Mouse (Mus musculus) cerebellum, postnatal 4 days (tissue): ENCODE data around the gene Dnph1.

Experiments used
- DNase-seq, 2 experiments: peaks; one replicate each; pipeline ENCODE4 v3.0.0; 2022; ENCODE audit warnings: low spot score in 2 of 2, mixed read lengths in 1 of 2

Gene Dnph1

DNA sequence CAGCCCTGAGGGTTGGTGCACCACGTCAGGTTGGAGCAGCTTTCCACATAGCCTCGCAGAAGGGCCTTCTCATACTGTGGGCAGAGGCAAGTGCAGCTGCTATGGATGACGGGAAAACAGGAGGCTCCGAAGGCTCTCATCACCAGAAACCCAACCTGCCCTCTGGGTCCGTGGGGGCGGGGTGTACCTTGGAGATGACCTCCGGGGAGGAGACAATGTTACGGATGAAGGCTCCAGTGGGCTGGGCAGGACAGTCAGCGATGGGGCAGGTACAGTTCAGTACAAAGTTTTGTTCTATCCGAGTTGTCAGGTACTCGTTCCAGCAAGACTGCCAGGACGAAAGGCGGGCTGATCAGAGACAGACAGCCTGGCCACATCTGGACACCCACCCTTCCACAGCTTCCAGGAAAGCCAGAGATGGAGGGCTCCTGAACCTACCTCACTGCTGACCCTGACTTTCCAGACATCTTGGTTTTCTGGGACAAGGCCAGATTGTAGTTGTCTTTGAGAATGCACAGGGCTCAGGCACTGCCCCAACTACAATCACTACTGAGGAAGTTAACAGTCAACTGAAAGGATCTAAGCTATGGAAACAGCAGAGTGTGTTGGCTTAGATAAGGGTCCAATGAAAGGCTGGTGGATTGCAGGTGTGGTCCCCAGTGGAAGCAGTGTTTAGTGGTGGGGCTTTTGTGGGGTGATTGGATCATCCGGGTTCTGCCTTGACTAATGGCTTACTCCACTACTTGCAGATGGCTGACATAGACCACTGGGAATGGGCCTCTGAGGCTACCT lies 7.5 kb downstream of the Dnph1 start:
- DNase-seq: no peak

- no peak for DNase-seq
These were observed 9.1 kb downstream of the Dnph1 start for GRCm38 (mm10) chr17:46505617-46506016.

GRCm38 (mm10) chr17:46511059-46511710 lies 14.7 kb downstream of the Dnph1 start:
- no peak for DNase-seq

DNA sequence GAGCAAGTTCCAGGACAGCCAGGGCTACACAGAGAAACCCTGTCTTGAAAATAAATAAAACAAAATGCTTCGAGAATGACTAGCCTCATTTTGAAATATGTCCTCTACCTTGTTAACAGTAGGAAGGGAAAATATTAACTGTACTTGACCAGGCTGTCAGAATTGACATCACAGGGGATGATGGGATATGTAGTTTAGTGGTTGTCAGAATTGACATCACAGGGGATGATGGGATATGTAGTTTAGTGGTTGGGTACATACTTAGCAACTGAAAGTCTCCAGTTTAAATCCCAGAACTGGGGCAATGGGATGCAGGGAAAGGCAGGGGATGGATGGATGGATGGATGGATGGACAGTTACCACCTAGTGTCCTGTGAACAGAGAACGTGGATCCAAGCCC lies 16.8 kb downstream of the Dnph1 start:
- DNase-seq: no peak

- no peak for DNase-seq
These were observed 23.5 kb downstream of the Dnph1 start for GRCm38 (mm10) chr17:46519971-46520370.

DNA sequence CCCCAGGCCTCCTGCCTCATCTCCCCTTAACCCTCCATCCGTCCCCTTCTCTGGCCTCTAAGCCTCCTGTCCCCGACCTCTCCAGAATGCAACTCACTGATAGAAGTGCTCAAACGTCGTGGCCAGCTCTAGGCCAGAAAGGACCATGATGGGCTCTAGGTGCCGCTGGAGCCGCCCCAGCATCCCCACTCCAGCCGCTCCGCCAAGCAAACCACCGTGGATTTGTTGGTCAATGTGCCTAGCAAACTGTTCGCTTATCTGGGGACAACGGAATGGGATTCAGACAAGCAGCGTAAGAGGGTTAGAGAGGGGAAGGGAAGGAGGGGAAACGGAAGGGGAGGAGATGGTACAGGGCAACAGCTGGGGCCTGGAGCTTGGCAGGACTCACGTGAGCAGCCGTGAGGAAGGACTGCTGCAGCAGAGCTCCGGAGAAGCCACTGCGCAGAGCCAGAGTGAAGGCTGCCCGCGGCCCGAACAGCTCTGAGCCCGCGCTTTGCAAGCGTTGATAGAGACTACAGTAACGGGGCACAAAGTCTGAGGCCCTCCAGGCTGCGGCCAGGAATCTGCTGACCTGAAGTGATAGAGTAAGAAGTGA lies 24.0 kb downstream of the Dnph1 start:
- no peak for DNase-seq

GRCm38 (mm10) chr17:46521174-46521573 lies 24.7 kb downstream of the Dnph1 start:
- DNase-seq: no peak

- DNase-seq: no peak
These were observed 25.6 kb downstream of the Dnph1 start for GRCm38 (mm10) chr17:46521963-46522668.

- no peak for DNase-seq
These were observed 28.6 kb downstream of the Dnph1 start for GRCm38 (mm10) chr17:46525065-46525464.

GRCm38 (mm10) chr17:46525579-46526307 lies 29.2 kb downstream of the Dnph1 start:
- peak; percentile 67 to 84 for DNase-seq

GRCm38 (mm10) chr17:46543661-46544060 lies 47.1 kb downstream of the Dnph1 start:
- DNase-seq: no peak

GRCm38 (mm10) chr17:46545813-46546564 lies 49.5 kb downstream of the Dnph1 start, which contains the start of gene Cul9:
Gene Cul9, minus strand, starts transcription at chr17:46546388.
- DNase-seq: peak; percentile 67 to 74

DNA sequence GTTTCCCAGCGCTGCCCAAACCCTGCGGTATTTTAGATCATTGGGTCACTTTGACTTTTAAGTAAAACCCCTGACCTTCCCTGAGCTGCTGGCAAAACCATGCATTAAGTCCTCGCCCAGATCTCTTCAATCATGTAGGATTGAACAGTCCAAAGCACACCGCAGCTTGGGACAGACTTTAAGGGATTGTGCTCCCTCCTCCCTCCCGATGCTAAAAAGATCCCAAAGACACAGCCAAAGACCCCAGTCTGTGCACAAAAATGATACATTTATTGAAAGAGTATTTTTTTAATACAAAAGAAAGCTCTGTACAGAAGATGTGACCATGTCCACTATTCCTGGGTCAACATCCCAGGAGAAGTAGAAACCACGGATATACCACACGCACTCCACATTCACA lies 50.1 kb downstream of the Dnph1 start:
- no peak for DNase-seq

GRCm38 (mm10) chr17:46546995-46547394 lies 50.5 kb downstream of the Dnph1 start:
- no peak for DNase-seq

GRCm38 (mm10) chr17:46547923-46548322 lies 51.4 kb downstream of the Dnph1 start:
- no peak for DNase-seq

- no peak for DNase-seq
These were observed 52.2 kb downstream of the Dnph1 start for GRCm38 (mm10) chr17:46548741-46549140.

DNA sequence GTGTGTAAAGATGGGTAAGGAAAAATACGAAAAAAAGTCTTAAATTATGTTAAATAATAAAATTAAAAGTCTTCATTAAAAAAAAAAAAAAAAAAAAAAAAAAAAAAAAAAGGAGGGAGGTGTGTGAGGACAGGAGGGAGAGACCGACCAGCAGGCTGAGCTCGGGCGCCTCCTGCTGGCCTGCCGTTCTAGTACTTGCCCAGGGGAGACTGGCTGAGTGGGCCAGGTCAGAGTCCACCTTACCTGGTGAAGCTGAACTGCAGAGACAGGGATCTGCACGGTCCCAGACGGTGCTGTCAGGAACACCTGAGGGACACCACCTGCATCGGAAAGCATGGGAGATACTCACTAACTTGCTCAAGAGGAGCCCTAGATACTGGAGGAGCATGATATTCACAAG lies 52.7 kb downstream of the Dnph1 start:
- DNase-seq: peak in 1 of 2 experiments; percentile 49
